Mouse (Mus musculus): ENCODE data around the gene Fam78b. TPM values are rescaled to one million over a fixed set of nuclear protein-coding genes. Genes with fewer than 3 reads are reported as not detected.

Fam78b gene
- polyA plus RNA-seq (2016; fragmentation: Nextera tagmentation; extraction: Ambion mirVana), result 0.49 and 0.69 TPM in 2 replicates

GRCm38 (mm10) chr1:167001174-167001843 lies at the start of gene Fam78b:
Gene Fam78b, plus strand, starts transcription at chr1:167001417.
- Histone ChIP-seq H3K9me3 (no peaks in the 10 kb centered on the region), H3K36me3 (no peaks in the 10 kb centered on the region), H3K4me3 (replicated peaks) (peak within 1 kb of the TSS; percentile 91), H3K27ac (no peak within 1 kb of the TSS), H3K27me3 (peaks cover 37% of the 10 kb centered on the region), H3K9ac (replicated peaks) (peak within 1 kb of the TSS; percentile 80), H3K4me2 (peak within 1 kb of the TSS; percentile 89), H3K4me1 (replicated peaks) (peaks cover 12% of the 10 kb centered on the region)
- peak; percentile 44 for ATAC-seq (ENCODE audit: insufficient number of reproducible peaks, insufficient read depth, low FRiP score, low TSS enrichment, low read depth)
- WGBS, result 1% methylated on average over 75 of the region's 85 CpGs

- Histone ChIP-seq H3K9me3 (no peaks in the 10 kb centered on the region), H3K36me3 (no peaks in the 10 kb centered on the region), H3K4me3 (replicated peaks) (no peak overlapping the region), H3K9ac (replicated peaks) (no peak overlapping the region), H3K27me3 (no peaks in the 10 kb centered on the region), H3K4me2 (no peak overlapping the region), H3K27ac (no peak overlapping the region), H3K4me1 (replicated peaks) (no peaks in the 10 kb centered on the region)
- no peak for ATAC-seq (ENCODE audit: insufficient number of reproducible peaks, insufficient read depth, low FRiP score, low TSS enrichment, low read depth)
- 32% methylated on average over 10 of the region's 10 CpGs for WGBS
Observed at GRCm38 (mm10) chr1:166964508-166964907, 36.7 kb upstream of the Fam78b start.

- no peak for ATAC-seq (ENCODE audit: insufficient number of reproducible peaks, insufficient read depth, low FRiP score, low TSS enrichment, low read depth)
- H3K9ac ChIP-seq (replicated peaks), result no peak overlapping the region
- no peak overlapping the region for H3K27ac ChIP-seq
- H3K4me3 ChIP-seq (replicated peaks), result no peak overlapping the region
- WGBS, result 76% methylated on average over 5 of the region's 5 CpGs
- H3K27me3 ChIP-seq, result no peaks in the 10 kb centered on the region
- no peaks in the 10 kb centered on the region for H3K4me1 ChIP-seq (replicated peaks)
- no peak overlapping the region for H3K4me2 ChIP-seq
- no peaks in the 10 kb centered on the region for H3K36me3 ChIP-seq
- no peaks in the 10 kb centered on the region for H3K9me3 ChIP-seq
Observed at GRCm38 (mm10) chr1:166968271-166968670, 32.9 kb upstream of the Fam78b start.

- Histone ChIP-seq H3K36me3 (no peaks in the 10 kb centered on the region), H3K9ac (replicated peaks) (no peak overlapping the region), H3K27me3 (no peaks in the 10 kb centered on the region), H3K4me3 (replicated peaks) (no peak overlapping the region), H3K27ac (no peak overlapping the region), H3K9me3 (no peaks in the 10 kb centered on the region), H3K4me2 (no peak overlapping the region), H3K4me1 (replicated peaks) (no peaks in the 10 kb centered on the region)
- 87% methylated on average over 3 of the region's 3 CpGs for WGBS
- no peak for ATAC-seq (ENCODE audit: insufficient number of reproducible peaks, insufficient read depth, low FRiP score, low TSS enrichment, low read depth)
Observed at GRCm38 (mm10) chr1:166973731-166974130, 27.5 kb upstream of the Fam78b start.

GRCm38 (mm10) chr1:166978611-166979010 lies 22.6 kb upstream of the Fam78b start:
- Histone ChIP-seq H3K36me3 (no peaks in the 10 kb centered on the region), H3K27me3 (no peaks in the 10 kb centered on the region), H3K9me3 (no peaks in the 10 kb centered on the region), H3K4me2 (no peak overlapping the region), H3K9ac (replicated peaks) (no peak overlapping the region), H3K4me1 (replicated peaks) (no peaks in the 10 kb centered on the region), H3K4me3 (replicated peaks) (no peak overlapping the region), H3K27ac (no peak overlapping the region)
- WGBS, result 80% methylated on average over 5 of the region's 5 CpGs
- ATAC-seq (ENCODE audit: insufficient number of reproducible peaks, insufficient read depth, low FRiP score, low TSS enrichment, low read depth), result no peak

- no peak overlapping the region for H3K9ac ChIP-seq (replicated peaks)
- peaks cover 5% of the 10 kb centered on the region for H3K27me3 ChIP-seq
- no peak overlapping the region for H3K4me2 ChIP-seq
- no peaks in the 10 kb centered on the region for H3K9me3 ChIP-seq
- no peaks in the 10 kb centered on the region for H3K36me3 ChIP-seq
- no peak overlapping the region for H3K27ac ChIP-seq
- no peak overlapping the region for H3K4me3 ChIP-seq (replicated peaks)
- 37% methylated on average over 5 of the region's 5 CpGs for WGBS
- ATAC-seq (ENCODE audit: insufficient number of reproducible peaks, insufficient read depth, low FRiP score, low TSS enrichment, low read depth), result no peak; the same call in 1 of the 2 replicates
- no peaks in the 10 kb centered on the region for H3K4me1 ChIP-seq (replicated peaks)
Observed at GRCm38 (mm10) chr1:166994266-166994665, 7.0 kb upstream of the Fam78b start.

- Histone ChIP-seq H3K4me2 (no peak overlapping the region), H3K36me3 (no peaks in the 10 kb centered on the region), H3K9ac (replicated peaks) (no peak overlapping the region), H3K4me3 (replicated peaks) (no peak overlapping the region), H3K4me1 (replicated peaks) (0 out of 2 replicates have a peak, but pooled peaks cover 3% of the 10 kb centered on the region), H3K27me3 (peaks cover 13% of the 10 kb centered on the region), H3K27ac (no peak overlapping the region), H3K9me3 (no peaks in the 10 kb centered on the region)
- no peak for ATAC-seq (ENCODE audit: insufficient number of reproducible peaks, insufficient read depth, low FRiP score, low TSS enrichment, low read depth)
- WGBS, result 88% methylated on average over 8 of the region's 8 CpGs
Observed at GRCm38 (mm10) chr1:166996250-166996649, 5.0 kb upstream of the Fam78b start.

GRCm38 (mm10) chr1:166996811-166997210 lies 4.4 kb upstream of the Fam78b start:
- Histone ChIP-seq H3K9ac (replicated peaks) (no peak overlapping the region), H3K4me1 (replicated peaks) (peaks cover 8% of the 10 kb centered on the region), H3K27me3 (peaks cover 19% of the 10 kb centered on the region), H3K9me3 (no peaks in the 10 kb centered on the region), H3K4me3 (replicated peaks) (no peak overlapping the region), H3K4me2 (no peak overlapping the region), H3K36me3 (no peaks in the 10 kb centered on the region), H3K27ac (no peak overlapping the region)
- 75% methylated on average over 7 of the region's 7 CpGs for WGBS
- ATAC-seq (ENCODE audit: insufficient number of reproducible peaks, insufficient read depth, low FRiP score, low TSS enrichment, low read depth), result no peak

- peak overlapping the region; percentile 80 for H3K9ac ChIP-seq (replicated peaks)
- peak; percentile 83 for ATAC-seq (ENCODE audit: insufficient number of reproducible peaks, insufficient read depth, low FRiP score, low TSS enrichment, low read depth)
- H3K27me3 ChIP-seq, result peaks cover 37% of the 10 kb centered on the region
Observed at GRCm38 (mm10) chr1:167000529-167001173, 566 bp upstream of the Fam78b start.

GRCm38 (mm10) chr1:167001844-167002485 lies 748 bp downstream of the Fam78b start:
- peak overlapping the region; percentile 89 for H3K4me2 ChIP-seq
- no peaks in the 10 kb centered on the region for H3K9me3 ChIP-seq
- peaks cover 37% of the 10 kb centered on the region for H3K27me3 ChIP-seq
- H3K4me1 ChIP-seq (replicated peaks), result peaks cover 12% of the 10 kb centered on the region
- H3K9ac ChIP-seq (replicated peaks), result peak overlapping the region; percentile 80; the same call in 1 of the 2 replicates
- H3K4me3 ChIP-seq (replicated peaks), result peak overlapping the region; percentile 91
- WGBS, result 1% methylated on average over 30 of the region's 30 CpGs
- no peak overlapping the region for H3K27ac ChIP-seq
- no peaks in the 10 kb centered on the region for H3K36me3 ChIP-seq
- ATAC-seq (ENCODE audit: insufficient number of reproducible peaks, insufficient read depth, low FRiP score, low TSS enrichment, low read depth), result peak; percentile 5; the same call in 1 of the 2 replicates

More at GRCm38 (mm10) chr1:167000529-167001173, 566 bp upstream of the Fam78b start:
- peak overlapping the region; percentile 91 for H3K4me3 ChIP-seq (replicated peaks)
- H3K36me3 ChIP-seq, result no peaks in the 10 kb centered on the region
- H3K27ac ChIP-seq, result no peak overlapping the region
- no peaks in the 10 kb centered on the region for H3K9me3 ChIP-seq
- peak overlapping the region; percentile 89 for H3K4me2 ChIP-seq
- under 1% methylated on average over 56 of the region's 76 CpGs for WGBS
- H3K4me1 ChIP-seq (replicated peaks), result peaks cover 12% of the 10 kb centered on the region

- Histone ChIP-seq H3K4me3 (replicated peaks) (peak overlapping the region; percentile 91), H3K9ac (replicated peaks) (no peak overlapping the region), H3K27me3 (peaks cover 37% of the 10 kb centered on the region), H3K4me1 (replicated peaks) (peaks cover 12% of the 10 kb centered on the region), H3K4me2 (peak overlapping the region; percentile 89), H3K36me3 (no peaks in the 10 kb centered on the region), H3K27ac (no peak overlapping the region), H3K9me3 (no peaks in the 10 kb centered on the region)
- peak; percentile 26; the same call in 1 of the 2 replicates for ATAC-seq (ENCODE audit: insufficient number of reproducible peaks, insufficient read depth, low FRiP score, low TSS enrichment, low read depth)
- under 1% methylated on average over 19 of the region's 19 CpGs for WGBS
Observed at GRCm38 (mm10) chr1:167002486-167002850, 1.3 kb downstream of the Fam78b start.

Measured in limb, embryonic 12.5 days (tissue).